Comparison of ENCODE assay signal across 8 mouse cellular contexts in the genomic region with DNA sequence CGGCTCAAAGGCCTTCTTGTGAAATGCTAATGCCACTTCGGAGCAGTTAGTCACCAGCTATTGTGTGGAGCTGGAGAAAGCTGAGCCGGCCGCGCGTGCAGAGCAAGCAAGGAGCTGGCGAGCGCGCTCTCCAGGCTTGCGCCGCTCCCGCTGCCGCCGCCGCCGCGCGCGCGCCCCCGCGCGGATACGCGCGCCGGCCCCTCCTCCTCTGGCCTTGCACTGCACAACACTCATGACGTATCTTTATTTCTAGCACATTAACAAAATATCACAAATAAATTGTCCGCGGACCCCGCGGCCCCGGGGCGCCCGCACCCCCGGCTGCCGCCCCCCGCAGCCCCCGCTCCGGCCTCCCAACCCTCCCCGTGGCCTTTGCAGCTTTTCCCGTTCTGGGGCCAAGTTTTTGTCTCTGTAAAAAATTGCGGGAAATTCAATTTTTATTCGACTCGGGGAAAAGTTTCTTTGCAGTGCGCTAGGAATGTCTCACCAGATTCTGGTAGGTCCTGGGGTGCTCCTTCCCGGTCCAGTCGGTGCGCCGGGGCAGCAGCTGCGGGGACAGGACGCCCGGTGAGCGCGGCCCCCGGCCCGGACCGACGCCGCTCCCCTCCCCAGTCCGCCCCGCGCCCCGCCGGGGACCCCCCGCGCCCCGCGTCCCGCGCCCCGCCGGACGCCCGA. TPM values are rescaled to one million over a fixed set of nuclear protein-coding genes. Genes with fewer than 3 reads are reported as not detected.
DNase-seq lines count a peak whose midpoint lies in the region; ATAC-seq lines count a peak whose summit lies in the region.

No protein-coding gene starts in this region.

- peak overlapping the region; percentile 80 for H3K4me2 ChIP-seq in intestine, embryonic 14.5 days (ENCODE audit: low read length)

- WGBS in intestine, embryonic 14.5 days: under 1% methylated on average over 63 of the region's 75 CpGs

- intact Hi-C loops in gastrocnemius, postnatal 14 days (cut with DNase I; ENCODE audit: low total_unique reads): no loop called here
- intact Hi-C loops in left cerebral cortex, postnatal 14 days (cut with DNase I): loop anchor here (5.0 to 10.0 kb wide), 2 partner anchors 398 to 620 kb away; no protein-coding TSS in a partner anchor

- H3K9me3 ChIP-seq in intestine, embryonic 14.5 days (ENCODE audit: control insufficient read depth, low read length): no peaks in the 10 kb centered on the region

- peak; percentile 74 to 79 for DNase-seq in adrenal gland, adult 18-20 months (ENCODE audit: low spot score in 2 of 2)
- peak; percentile 95 for DNase-seq in embryo, embryonic 10.5 days (ENCODE audit: low spot score)
- DNase-seq in gastrocnemius, postnatal 14 days: peak; percentile 89
- peak; percentile 94 for DNase-seq in intestine, embryonic 14.5 days (ENCODE audit: low spot score)
- peak; percentile 90 to 93 for DNase-seq in left cerebral cortex, postnatal 14 days (ENCODE audit: low spot score in 2 of 2)
- DNase-seq in right cerebral cortex, postnatal 14 days: peak; percentile 87
- peak; percentile 72 for DNase-seq in urinary bladder, postnatal 25 days (ENCODE audit: low spot score)

- H3K4me3 ChIP-seq in intestine, embryonic 14.5 days (ENCODE audit: low read depth, low read length): peak overlapping the region; percentile 90

- peak overlapping the region; percentile 97 for H3K9ac ChIP-seq in intestine, embryonic 14.5 days (ENCODE audit: low read length)

- peak; percentile 83 for ATAC-seq in intestine, embryonic 14.5 days (replicated peaks; ENCODE audit: low FRiP score, low TSS enrichment, low read depth)
- peak; percentile 45 for ATAC-seq in megakaryocyte-erythroid progenitor cell, adult 5-6 weeks (replicated peaks; ENCODE audit: low FRiP score, low TSS enrichment, poor library complexity, severe bottlenecking)

- no peaks in the 10 kb centered on the region for H3K27me3 ChIP-seq in intestine, embryonic 14.5 days (replicated peaks; ENCODE audit: control insufficient read depth, insufficient read depth, low read length)

- no peaks in the 10 kb centered on the region for H3K36me3 ChIP-seq in intestine, embryonic 14.5 days (ENCODE audit: control insufficient read depth, insufficient read depth, low read length)

- peak overlapping the region; percentile 96 for H3K27ac ChIP-seq in intestine, embryonic 14.5 days (ENCODE audit: low read depth)

- H3K4me1 ChIP-seq in intestine, embryonic 14.5 days (replicated peaks; ENCODE audit: control insufficient read depth, insufficient read depth, low read length): peaks cover 9% of the 10 kb centered on the region

RNA-seq across cellular contexts. Expression of gene Phip, which starts 1.0 kb away (rescaled TPM):
- 10 to 100 TPM; 60.1 to 79.6 TPM for total RNA-seq in adrenal gland, adult 18-20 months (2021)
- total RNA-seq in gastrocnemius, postnatal 14 days (2021): 10 to 100 TPM; 23.3 to 23.7 TPM
- 71.1 and 83.6 TPM in 2 replicates for polyA plus RNA-seq in intestine, embryonic 14.5 days (2014; fragmentation: Nextera tagmentation; extraction: Ambion mirVana)
- total RNA-seq in left cerebral cortex, postnatal 14 days (2021): 10 to 100 TPM; 62.1 to 71.9 TPM
- 82.4 and 102 TPM in 2 replicates for total RNA-seq in megakaryocyte-erythroid progenitor cell, adult 5-6 weeks (2014; fragmentation: Nextera tagmentation)
- 104 and 154 TPM in 2 replicates for total RNA-seq in megakaryocyte-erythroid progenitor cell, adult 5-6 weeks (2017)

Comparison
In these comparisons a context has a peak if more than half of its experiments do, and no peak if none do; other contexts are left out.
1. Peak in every context shown above with its lines: DNase-seq, ATAC-seq, H3K4me3 ChIP-seq and H3K27ac ChIP-seq.